Mouse (Mus musculus) bone marrow macrophage, adult 2 months (primary cell): ENCODE data around the gene Rpl36. TPM values are rescaled to one million over a fixed set of nuclear protein-coding genes. Genes with fewer than 3 reads are reported as not detected.
A peak's percentile ranks its signal among the peaks of the same experiment; 100 is the strongest.

Experiments used
- H3K27ac ChIP-seq: 2 replicates; pipeline ENCODE4 v1.5.1; 2012; ENCODE audit warnings: low read depth, low read length; ENCODE audit not compliant: insufficient read depth
- H3K4me1 ChIP-seq: 2 replicates; pipeline ENCODE4 v1.6.1; 2012; ENCODE audit warnings: low read length; ENCODE audit not compliant: control insufficient read depth, insufficient read depth
- H3K4me3 ChIP-seq: 2 replicates; pipeline ENCODE4 v1.5.1; 2012; ENCODE audit warnings: mild to moderate bottlenecking, low read length, moderate library complexity; ENCODE audit not compliant: insufficient read depth
- CTCF ChIP-seq: IDR thresholded peaks from 2 replicates; pipeline ENCODE4 v1.5.1; 2012; ENCODE audit warnings: low read depth, mild to moderate bottlenecking, low read length, moderate library complexity
- POLR2A ChIP-seq: IDR thresholded peaks from 2 replicates; pipeline ENCODE4 v1.6.1; 2012; ENCODE audit warnings: mild to moderate bottlenecking, low read depth, low read length, borderline replicate concordance
- polyA plus RNA-seq: library from polyadenylated mRNA; stranded (reverse); fragments of >200 nt; gene quantifications from 2 replicates; pipeline ENCODE4 v1.2.4, GENCODE M21; 2012; ENCODE audit not compliant: missing spikeins, insufficient read depth, insufficient read length

Rpl36 gene
- polyA plus RNA-seq, 1 experiment: 507 TPM

GRCm38 (mm10) chr17:56584257-56585130 lies 28.7 kb upstream of the Rpl36 start, which contains the start of the genes Safb2 and Safb:
TSS of gene Safb2 (minus strand) at chr17:56584585.
TSS of gene Safb (plus strand) at chr17:56584825.
- TF ChIP-seq POLR2A (peak; percentile 31; the same call in 1 of the 2 replicates), CTCF (no peak)
- peaks cover 27% of the 10 kb centered on the region for H3K4me1 ChIP-seq
- H3K4me3 ChIP-seq: peak within 1 kb of the TSS; percentile 99
- peak within 1 kb of the TSS; percentile 99 for H3K27ac ChIP-seq

DNA sequence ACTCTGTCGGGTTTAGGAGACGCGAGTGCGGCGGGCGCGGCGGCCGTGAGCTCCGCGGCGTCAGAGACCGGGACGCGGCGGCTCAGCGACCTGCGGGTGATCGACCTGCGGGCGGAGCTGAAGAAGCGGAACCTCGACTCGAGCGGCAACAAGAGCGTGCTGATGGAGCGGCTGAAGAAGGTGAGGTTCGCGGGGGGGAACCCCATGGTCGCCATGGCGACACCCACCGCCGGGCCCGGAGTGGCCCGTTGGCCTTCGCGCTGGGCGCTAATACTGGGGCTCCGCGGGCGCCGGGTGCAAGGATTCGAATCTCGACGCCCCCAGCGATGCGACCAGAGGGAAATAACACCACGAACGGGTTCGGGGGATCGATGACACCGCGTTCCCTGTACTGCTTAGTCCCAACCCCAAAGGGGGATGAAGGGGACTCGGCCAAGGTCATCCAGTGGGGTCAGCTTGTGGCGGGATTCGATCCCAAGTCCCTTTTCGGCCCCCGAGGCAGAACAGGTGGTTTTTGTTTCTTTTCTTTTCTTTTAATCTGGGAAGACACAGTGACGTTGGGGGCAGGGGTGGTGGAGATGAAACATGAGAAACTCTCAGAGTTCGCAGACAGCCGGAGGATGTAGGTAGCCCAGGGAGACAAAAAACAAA lies 27.9 kb upstream of the Rpl36 start:
- no peak for TF ChIP-seq POLR2A
- peaks cover 27% of the 10 kb centered on the region for H3K4me1 ChIP-seq
- H3K4me3 ChIP-seq: peak overlapping the region; percentile 85
- peak overlapping the region; percentile 96 for H3K27ac ChIP-seq

- no peak for TF ChIP-seq POLR2A
- H3K4me3 ChIP-seq: no peak overlapping the region
- H3K4me1 ChIP-seq: peaks cover 11% of the 10 kb centered on the region
- no peak overlapping the region for H3K27ac ChIP-seq
These were observed 25.4 kb upstream of the Rpl36 start for GRCm38 (mm10) chr17:56587773-56588172.

DNA sequence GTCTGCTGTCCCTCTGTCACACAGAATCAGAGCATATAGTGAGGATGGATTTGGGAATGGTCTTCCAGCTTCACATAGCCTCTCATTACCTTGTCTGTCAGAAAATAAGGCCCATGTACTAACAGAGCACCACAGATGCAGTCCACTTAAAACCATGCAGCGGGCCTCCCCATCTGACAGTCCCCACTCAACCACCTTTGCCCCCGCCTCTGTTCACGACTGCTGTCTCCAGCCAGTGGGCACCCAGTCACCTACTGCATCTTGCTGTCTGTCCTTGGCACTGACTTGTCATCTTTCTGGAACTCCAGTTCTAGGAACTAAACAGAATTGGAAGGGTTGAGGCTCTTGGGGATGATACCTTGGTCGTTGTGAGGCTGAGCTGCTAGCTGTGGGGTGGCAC lies 24.3 kb upstream of the Rpl36 start:
- TF ChIP-seq POLR2A (no peak), CTCF (no peak)
- Histone ChIP-seq H3K4me1 (peaks cover 11% of the 10 kb centered on the region), H3K27ac (no peak overlapping the region), H3K4me3 (no peak overlapping the region)

DNA sequence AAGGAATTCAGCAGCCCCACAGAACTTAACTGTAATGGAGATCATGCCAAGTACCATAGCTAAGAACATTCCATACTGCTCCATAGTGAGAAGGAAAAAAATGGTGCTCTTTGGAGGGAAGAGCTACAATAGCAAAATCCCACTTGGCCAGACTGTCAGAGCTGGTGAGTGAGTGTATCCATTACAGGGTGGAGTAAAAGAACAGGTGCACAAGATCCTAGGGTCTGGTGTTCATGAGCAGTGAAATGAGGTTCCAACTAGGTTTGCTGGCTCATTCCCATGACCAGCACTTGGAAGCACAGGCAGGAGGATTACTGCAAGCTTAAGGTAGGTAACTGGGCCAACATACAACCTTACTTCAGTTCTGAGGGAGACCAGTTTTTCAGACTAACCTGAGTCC lies 20.7 kb upstream of the Rpl36 start:
- no peak for TF ChIP-seq POLR2A
- TF ChIP-seq CTCF: no peak
- Histone ChIP-seq H3K4me3 (no peak overlapping the region), H3K27ac (no peak overlapping the region), H3K4me1 (no peaks in the 10 kb centered on the region)

DNA sequence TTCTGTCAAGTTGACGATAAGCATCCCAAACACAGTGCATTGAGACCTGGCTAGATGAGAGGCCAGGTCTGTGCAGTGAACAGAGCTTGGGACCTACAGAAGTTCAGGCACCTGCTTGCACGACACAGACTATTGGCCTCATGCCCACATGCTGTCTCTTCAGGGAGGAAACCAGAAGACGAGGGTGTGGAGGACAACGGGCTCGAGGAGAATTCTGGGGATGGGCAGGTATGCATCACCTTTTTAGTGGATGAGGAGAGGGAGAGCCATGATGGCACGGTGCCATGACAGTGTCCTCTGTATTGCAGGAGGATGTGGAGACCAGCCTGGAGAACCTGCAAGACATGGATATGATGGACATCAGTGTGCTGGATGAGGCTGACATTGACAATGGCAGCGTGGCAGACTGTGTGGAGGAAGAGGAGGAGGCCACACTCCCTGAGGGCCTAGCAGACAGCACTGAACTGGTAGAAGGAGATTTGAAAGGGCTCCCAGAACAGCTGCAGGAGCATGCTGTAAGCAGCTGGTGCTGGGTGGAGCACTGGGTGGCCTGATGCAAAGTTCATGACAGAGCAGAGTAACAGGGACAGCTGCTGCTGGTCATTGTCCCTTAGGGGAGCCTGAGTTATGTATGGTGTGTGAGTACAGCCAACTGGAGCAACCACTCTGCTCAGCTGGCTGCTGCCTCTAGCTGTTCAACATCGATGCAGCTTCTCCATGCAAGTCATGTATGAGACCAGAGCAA lies 19.5 kb upstream of the Rpl36 start:
- Histone ChIP-seq H3K27ac (no peak overlapping the region), H3K4me1 (no peaks in the 10 kb centered on the region), H3K4me3 (no peak overlapping the region)
- TF ChIP-seq POLR2A: no peak
- TF ChIP-seq CTCF: no peak

GRCm38 (mm10) chr17:56603186-56604069 lies 9.8 kb upstream of the Rpl36 start:
- TF ChIP-seq CTCF (no peak), POLR2A (no peak)
- Histone ChIP-seq H3K4me3 (no peak overlapping the region), H3K27ac (no peak overlapping the region), H3K4me1 (no peaks in the 10 kb centered on the region; the same call in 1 of the 2 replicates)

DNA sequence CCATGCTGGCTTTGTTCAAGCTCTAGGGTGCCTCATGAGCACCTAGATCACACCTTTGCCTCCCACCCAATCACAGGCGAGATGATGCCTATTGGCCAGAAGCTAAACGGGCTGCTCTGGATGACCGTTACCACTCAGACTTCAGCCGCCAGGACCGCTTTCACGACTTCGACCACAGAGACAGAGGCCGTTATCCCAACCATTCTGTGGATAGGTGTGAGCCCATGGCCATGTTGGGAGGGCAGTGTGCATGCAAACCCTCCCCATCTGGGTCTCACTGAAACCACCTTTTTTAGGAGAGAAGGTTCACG lies 9.2 kb upstream of the Rpl36 start:
- no peak for TF ChIP-seq POLR2A
- H3K4me1 ChIP-seq: no peaks in the 10 kb centered on the region; the same call in 1 of the 2 replicates
- H3K4me3 ChIP-seq: no peak overlapping the region
- no peak overlapping the region for H3K27ac ChIP-seq

GRCm38 (mm10) chr17:56604422-56604821 lies 8.8 kb upstream of the Rpl36 start:
- no peak for TF ChIP-seq POLR2A
- TF ChIP-seq CTCF: no peak
- Histone ChIP-seq H3K27ac (no peak overlapping the region), H3K4me1 (no peaks in the 10 kb centered on the region; the same call in 1 of the 2 replicates), H3K4me3 (no peak overlapping the region)

DNA sequence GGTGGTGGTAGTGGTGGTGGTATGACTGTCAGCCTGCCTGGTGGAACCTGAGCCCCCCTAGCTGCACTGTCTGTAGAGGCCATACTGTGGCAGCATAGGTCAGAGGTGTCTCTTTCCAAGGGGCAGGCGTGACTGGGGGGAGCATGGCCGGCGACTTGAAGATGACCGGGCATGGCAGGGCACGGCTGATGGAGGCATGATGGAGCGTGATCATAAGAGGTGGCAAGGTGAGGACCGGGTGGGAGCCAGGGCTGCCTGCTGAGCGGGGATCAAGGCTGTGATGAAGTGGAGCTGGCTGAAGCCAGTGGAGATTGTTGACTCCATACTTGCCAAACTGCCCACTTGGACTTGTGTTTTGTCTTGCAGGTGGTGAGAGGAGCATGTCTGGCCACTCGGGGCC lies 7.8 kb upstream of the Rpl36 start:
- TF ChIP-seq CTCF (no peak), POLR2A (no peak)
- Histone ChIP-seq H3K4me3 (no peak overlapping the region), H3K27ac (no peak overlapping the region), H3K4me1 (peaks cover 2% of the 10 kb centered on the region)
